Mouse (Mus musculus): ENCODE measurements around the gene Necab2. TPM values are rescaled to one million over a fixed set of nuclear protein-coding genes. Genes with fewer than 3 reads are reported as not detected.
A peak's percentile ranks its signal among the peaks of the same experiment; 100 is the strongest.

Necab2 gene
- 1.4 and 1.6 TPM in 2 replicates for polyA plus RNA-seq (2015; fragmentation: Nextera tagmentation; extraction: Ambion mirVana)

DNA sequence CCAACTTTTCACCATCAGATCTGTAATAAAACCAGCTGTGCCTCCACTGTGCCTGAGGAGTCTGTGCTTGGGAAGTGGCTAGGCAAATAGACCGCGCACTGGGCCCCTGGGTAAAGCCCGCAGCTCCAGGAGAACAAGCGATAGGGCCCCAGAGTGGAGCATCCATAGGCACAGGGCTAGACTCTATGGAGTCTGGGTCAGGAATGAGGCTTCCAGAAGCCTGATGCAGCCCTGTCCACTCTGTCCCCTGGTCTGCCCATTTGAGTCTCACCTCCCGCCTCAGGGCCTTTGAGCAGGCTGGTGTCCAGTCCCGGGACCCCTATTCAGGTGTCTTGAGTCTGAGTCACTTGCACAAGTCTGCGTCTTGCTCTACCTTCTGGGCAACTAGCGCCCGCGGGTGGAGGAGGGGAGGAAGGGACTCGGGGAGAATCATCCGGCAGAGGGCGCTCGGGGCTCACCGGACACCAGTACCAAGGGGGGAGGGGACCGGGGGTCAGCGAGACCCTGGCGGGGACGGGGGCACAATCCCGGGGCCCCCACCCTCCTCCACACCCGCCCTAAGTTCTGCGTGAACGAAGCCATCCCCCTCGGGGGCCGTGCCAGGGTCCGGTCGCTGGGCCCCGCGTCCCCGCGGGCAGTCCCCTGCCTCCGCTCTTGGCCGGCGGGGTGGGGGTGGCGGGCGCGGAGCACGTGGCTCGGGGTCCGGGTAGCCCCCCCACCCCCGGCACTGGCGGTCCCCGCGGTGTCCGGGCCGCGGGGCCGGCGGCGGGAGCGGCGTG lies at the start of gene Necab2:
Gene Necab2 (plus strand): TSS at position 509 of the 779 bp plus-strand sequence.
- Histone ChIP-seq H3K9ac (peak within 1 kb of the TSS; percentile 51), H3K4me3 (peak within 1 kb of the TSS; percentile 59), H3K4me1 (peaks cover 13% of the 10 kb centered on the region), H3K36me3 (no peaks in the 10 kb centered on the region), H3K9me3 (no peaks in the 10 kb centered on the region), H3K27me3 (peaks cover 44% of the 10 kb centered on the region), H3K27ac (no peak within 1 kb of the TSS), H3K4me2 (peak within 1 kb of the TSS; percentile 99)
- 1% methylated on average over 37 of the region's 52 CpGs for WGBS
- peak; percentile 58 for ATAC-seq (ENCODE audit: borderline replicate concordance, extremely low read depth, low FRiP score, low TSS enrichment)

DNA sequence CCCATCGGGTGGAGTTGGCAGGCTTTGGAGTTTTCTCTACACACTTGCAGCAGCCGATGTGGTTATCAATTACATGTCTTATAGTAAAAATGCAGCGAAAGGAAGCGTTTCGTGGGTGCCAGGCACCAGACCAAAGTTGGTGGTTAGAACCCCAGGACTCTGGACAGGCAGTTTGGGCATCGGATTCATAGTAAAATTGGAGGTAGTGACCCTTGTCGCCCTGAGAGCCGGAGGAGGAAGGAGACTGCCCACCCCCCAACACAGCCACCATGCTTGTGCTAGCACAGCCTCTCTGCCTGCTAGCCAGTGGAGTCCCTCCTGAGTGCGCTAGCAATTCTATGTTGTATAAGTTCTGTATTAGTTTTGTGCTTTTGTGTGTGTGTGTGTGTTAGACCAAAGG lies 48.0 kb upstream of the Necab2 start:
- ATAC-seq (ENCODE audit: borderline replicate concordance, extremely low read depth, low FRiP score, low TSS enrichment), result no peak
- Histone ChIP-seq H3K9ac (no peak overlapping the region), H3K36me3 (no peaks in the 10 kb centered on the region), H3K4me1 (peaks cover 11% of the 10 kb centered on the region), H3K27ac (no peak overlapping the region), H3K27me3 (no peaks in the 10 kb centered on the region), H3K4me3 (no peak overlapping the region), H3K4me2 (no peak overlapping the region), H3K9me3 (no peaks in the 10 kb centered on the region)
- 83% methylated on average over 9 of the region's 9 CpGs for WGBS

DNA sequence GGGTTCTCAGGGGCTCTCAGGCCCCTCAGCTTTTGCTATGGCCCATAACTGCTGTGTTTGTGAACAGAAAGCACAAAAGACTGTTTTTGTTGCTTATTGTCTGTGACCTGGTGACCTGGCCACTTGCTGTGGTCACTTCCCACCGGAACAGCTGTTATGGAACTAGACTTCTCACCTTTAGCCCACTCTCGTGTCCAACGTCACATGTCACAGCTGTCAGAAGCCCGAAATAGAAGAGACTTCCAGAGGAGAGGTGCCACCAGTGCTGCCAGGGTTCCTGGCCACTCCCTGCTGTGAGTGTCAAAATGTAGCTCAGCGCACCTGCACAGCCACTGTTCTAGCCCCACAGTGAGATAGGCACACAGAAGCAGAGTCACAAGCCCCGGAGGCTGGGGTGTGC lies 47.3 kb upstream of the Necab2 start:
- Histone ChIP-seq H3K27me3 (no peaks in the 10 kb centered on the region), H3K9ac (no peak overlapping the region), H3K9me3 (no peaks in the 10 kb centered on the region), H3K4me3 (no peak overlapping the region), H3K4me2 (no peak overlapping the region), H3K4me1 (peaks cover 9% of the 10 kb centered on the region), H3K27ac (no peak overlapping the region), H3K36me3 (no peaks in the 10 kb centered on the region)
- 71% methylated on average over 6 of the region's 6 CpGs for WGBS
- no peak for ATAC-seq (ENCODE audit: borderline replicate concordance, extremely low read depth, low FRiP score, low TSS enrichment)

DNA sequence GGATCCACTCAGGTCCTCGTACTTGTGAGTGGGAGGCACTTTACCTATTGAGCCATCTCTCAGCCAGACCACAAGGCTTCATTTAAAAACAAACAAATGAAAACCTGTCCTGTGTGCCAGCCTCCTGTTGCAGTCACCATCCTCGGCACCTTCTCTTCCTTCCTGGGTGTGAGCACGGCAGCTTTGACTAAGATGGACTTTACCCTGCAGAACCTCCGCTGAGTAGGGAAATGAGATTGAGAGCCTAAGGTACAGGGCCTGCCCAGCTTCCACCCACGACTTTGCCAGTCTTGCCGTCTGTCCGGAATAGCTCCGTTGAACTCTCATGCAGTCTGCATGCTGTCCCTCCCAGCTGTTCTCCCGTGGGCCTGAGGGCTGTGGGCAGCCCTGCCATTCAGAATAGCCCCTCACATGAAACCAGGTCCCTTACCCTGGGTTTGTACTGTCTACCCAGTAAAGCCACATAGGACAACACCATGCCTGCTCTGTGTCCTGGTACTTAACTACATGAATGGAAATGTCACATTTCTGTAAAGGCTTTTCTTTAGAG lies 46.3 kb upstream of the Necab2 start:
- 72% methylated on average over 9 of the region's 9 CpGs for WGBS
- Histone ChIP-seq H3K27me3 (no peaks in the 10 kb centered on the region), H3K4me1 (peaks cover 6% of the 10 kb centered on the region), H3K9me3 (no peaks in the 10 kb centered on the region), H3K27ac (no peak overlapping the region), H3K36me3 (no peaks in the 10 kb centered on the region), H3K4me2 (no peak overlapping the region), H3K4me3 (no peak overlapping the region), H3K9ac (no peak overlapping the region)
- no peak for ATAC-seq (ENCODE audit: borderline replicate concordance, extremely low read depth, low FRiP score, low TSS enrichment)

GRCm38 (mm10) chr8:119400904-119401303 lies 45.6 kb upstream of the Necab2 start:
- WGBS, result 83% methylated on average over 3 of the region's 3 CpGs
- Histone ChIP-seq H3K4me3 (no peak overlapping the region), H3K9ac (no peak overlapping the region), H3K4me2 (no peak overlapping the region), H3K36me3 (no peaks in the 10 kb centered on the region), H3K27ac (no peak overlapping the region), H3K27me3 (no peaks in the 10 kb centered on the region), H3K9me3 (no peaks in the 10 kb centered on the region), H3K4me1 (peaks cover under 1% of the 10 kb centered on the region; the same call in 1 of the 2 replicates)
- no peak for ATAC-seq (ENCODE audit: borderline replicate concordance, extremely low read depth, low FRiP score, low TSS enrichment)

- Histone ChIP-seq H3K4me2 (no peak overlapping the region), H3K27me3 (no peaks in the 10 kb centered on the region), H3K9ac (no peak overlapping the region), H3K4me1 (no peaks in the 10 kb centered on the region), H3K4me3 (no peak overlapping the region), H3K9me3 (no peaks in the 10 kb centered on the region), H3K27ac (no peak overlapping the region), H3K36me3 (peaks cover 4% of the 10 kb centered on the region; the same call in 1 of the 2 replicates)
- no peak for ATAC-seq (ENCODE audit: borderline replicate concordance, extremely low read depth, low FRiP score, low TSS enrichment)
- WGBS, result 71% methylated on average over 10 of the region's 10 CpGs
Measured at GRCm38 (mm10) chr8:119403912-119404311, 42.6 kb upstream of the Necab2 start.

DNA sequence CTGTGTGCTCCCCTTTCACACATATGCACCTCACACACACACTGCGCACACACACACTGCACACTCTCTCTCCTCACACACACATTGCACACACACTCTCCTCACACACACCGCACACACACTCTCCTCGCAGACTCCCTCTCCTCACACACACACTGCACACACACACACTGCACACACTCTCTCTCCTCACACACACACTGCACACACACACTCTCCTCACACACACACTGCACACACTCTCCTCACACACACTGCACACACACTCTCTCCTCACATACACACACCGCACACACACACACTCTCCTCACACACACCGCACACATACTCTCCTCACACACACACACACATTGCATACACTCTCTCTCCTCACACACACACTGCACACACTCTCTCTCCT lies 41.9 kb upstream of the Necab2 start:
- Histone ChIP-seq H3K9me3 (no peaks in the 10 kb centered on the region), H3K36me3 (peaks cover 10% of the 10 kb centered on the region), H3K27ac (no peak overlapping the region), H3K9ac (no peak overlapping the region), H3K4me3 (no peak overlapping the region), H3K4me1 (no peaks in the 10 kb centered on the region), H3K4me2 (no peak overlapping the region), H3K27me3 (no peaks in the 10 kb centered on the region)
- WGBS, result 92% methylated on average over 5 of the region's 5 CpGs
- ATAC-seq (ENCODE audit: borderline replicate concordance, extremely low read depth, low FRiP score, low TSS enrichment), result no peak

DNA sequence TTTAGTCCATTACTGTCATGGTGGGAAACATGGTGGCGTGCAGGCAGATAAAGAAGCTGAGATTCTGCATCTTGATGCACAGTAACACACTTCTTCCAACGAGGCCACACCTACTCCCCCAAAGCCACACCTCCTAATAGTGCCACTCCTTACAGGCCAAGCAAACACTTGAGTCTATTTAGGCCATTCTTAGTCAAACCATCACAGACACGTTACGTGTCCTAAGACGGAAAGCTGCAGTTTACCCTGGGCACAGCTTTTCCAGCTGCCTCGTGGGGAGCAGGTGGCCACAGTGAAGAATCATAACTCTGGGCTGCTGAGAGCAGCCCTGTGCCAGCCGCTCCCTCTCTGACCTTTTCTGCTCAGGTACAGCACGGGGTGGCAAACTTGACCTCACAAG lies 38.2 kb upstream of the Necab2 start:
- Histone ChIP-seq H3K36me3 (peaks cover 25% of the 10 kb centered on the region), H3K9me3 (no peaks in the 10 kb centered on the region), H3K9ac (no peak overlapping the region), H3K27me3 (no peaks in the 10 kb centered on the region), H3K4me3 (no peak overlapping the region), H3K4me2 (no peak overlapping the region), H3K4me1 (0 out of 2 replicates have a peak, but pooled peaks cover 5% of the 10 kb centered on the region), H3K27ac (no peak overlapping the region)
- no peak for ATAC-seq (ENCODE audit: borderline replicate concordance, extremely low read depth, low FRiP score, low TSS enrichment)
- 71% methylated on average over 8 of the region's 8 CpGs for WGBS

GRCm38 (mm10) chr8:119412037-119412734 lies 34.3 kb upstream of the Necab2 start:
- Histone ChIP-seq H3K27ac (no peak overlapping the region), H3K9ac (no peak overlapping the region), H3K4me3 (no peak overlapping the region), H3K36me3 (peaks cover 25% of the 10 kb centered on the region), H3K4me2 (no peak overlapping the region), H3K4me1 (0 out of 2 replicates have a peak, but pooled peaks cover 5% of the 10 kb centered on the region), H3K27me3 (0 out of 2 replicates have a peak, but pooled peaks cover 6% of the 10 kb centered on the region), H3K9me3 (no peaks in the 10 kb centered on the region)
- WGBS, result 56% methylated on average over 10 of the region's 10 CpGs
- no peak for ATAC-seq (ENCODE audit: borderline replicate concordance, extremely low read depth, low FRiP score, low TSS enrichment)

DNA sequence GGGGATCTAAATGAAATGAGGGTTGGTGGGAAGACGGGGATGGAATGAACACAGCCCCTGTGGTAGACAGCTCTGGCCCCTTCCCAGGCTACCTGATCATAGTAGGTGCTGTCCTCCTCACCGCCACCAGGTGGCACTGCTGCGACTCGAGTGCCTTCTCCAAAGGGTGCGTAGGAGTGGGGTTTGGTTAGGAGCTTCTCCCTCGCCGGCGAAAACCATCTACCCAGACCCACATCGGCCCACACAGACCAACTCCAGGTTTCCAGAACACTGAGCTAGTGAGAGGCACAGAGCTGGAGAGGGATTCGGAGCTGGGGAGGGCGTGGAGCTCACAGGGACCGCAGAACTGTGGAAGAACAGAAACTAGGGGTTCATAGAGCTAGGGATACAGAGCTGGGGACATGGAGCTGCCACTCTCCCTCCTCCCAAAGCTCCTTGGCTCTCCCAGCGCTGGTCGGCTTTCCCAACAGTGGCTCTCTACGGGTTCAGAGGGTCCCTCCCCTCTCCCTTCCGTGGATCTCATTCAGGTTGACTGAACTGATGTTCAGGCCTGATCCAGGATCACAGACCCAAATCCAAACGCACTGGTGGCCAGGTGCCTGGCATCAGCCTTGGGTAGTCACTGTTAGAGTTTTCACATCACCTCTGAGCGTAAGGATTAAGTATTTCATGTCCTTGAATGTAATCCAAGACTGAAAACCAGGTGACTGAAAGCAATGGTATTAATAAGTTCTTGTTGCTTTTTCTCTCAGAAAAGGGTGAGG lies 33.6 kb upstream of the Necab2 start:
- Histone ChIP-seq H3K27ac (no peak overlapping the region), H3K4me1 (0 out of 2 replicates have a peak, but pooled peaks cover 5% of the 10 kb centered on the region), H3K9me3 (no peaks in the 10 kb centered on the region), H3K4me2 (peak overlapping the region; percentile 52), H3K4me3 (peak overlapping the region; percentile 22), H3K9ac (peak overlapping the region; percentile 36), H3K27me3 (0 out of 2 replicates have a peak, but pooled peaks cover 6% of the 10 kb centered on the region), H3K36me3 (peaks cover 25% of the 10 kb centered on the region)
- ATAC-seq (ENCODE audit: borderline replicate concordance, extremely low read depth, low FRiP score, low TSS enrichment), result peak; percentile 58; the same call in 1 of the 2 replicates
- 11% methylated on average over 18 of the region's 18 CpGs for WGBS

- H3K27ac ChIP-seq, result no peak overlapping the region
- H3K4me2 ChIP-seq, result no peak overlapping the region
- no peak overlapping the region for H3K4me3 ChIP-seq
- 0 out of 2 replicates have a peak, but pooled peaks cover 5% of the 10 kb centered on the region for H3K4me1 ChIP-seq
- no peaks in the 10 kb centered on the region for H3K9me3 ChIP-seq
- WGBS, result 81% methylated on average over 10 of the region's 10 CpGs
- peaks cover 21% of the 10 kb centered on the region for H3K36me3 ChIP-seq
- ATAC-seq (ENCODE audit: borderline replicate concordance, extremely low read depth, low FRiP score, low TSS enrichment), result no peak
- H3K9ac ChIP-seq, result no peak overlapping the region
- H3K27me3 ChIP-seq, result 0 out of 2 replicates have a peak, but pooled peaks cover 6% of the 10 kb centered on the region
Measured at GRCm38 (mm10) chr8:119413605-119414004, 32.9 kb upstream of the Necab2 start.
